Mouse (Mus musculus) spleen, postnatal 4 days (tissue): Measurements from ENCODE around the gene Mical2.

Experiments used
- DNase-seq, 2 experiments: peaks; one replicate each; pipeline ENCODE4 v3.0.0; 2022; ENCODE audit warnings: low spot score in 2 of 2

Mical2 gene

DNA sequence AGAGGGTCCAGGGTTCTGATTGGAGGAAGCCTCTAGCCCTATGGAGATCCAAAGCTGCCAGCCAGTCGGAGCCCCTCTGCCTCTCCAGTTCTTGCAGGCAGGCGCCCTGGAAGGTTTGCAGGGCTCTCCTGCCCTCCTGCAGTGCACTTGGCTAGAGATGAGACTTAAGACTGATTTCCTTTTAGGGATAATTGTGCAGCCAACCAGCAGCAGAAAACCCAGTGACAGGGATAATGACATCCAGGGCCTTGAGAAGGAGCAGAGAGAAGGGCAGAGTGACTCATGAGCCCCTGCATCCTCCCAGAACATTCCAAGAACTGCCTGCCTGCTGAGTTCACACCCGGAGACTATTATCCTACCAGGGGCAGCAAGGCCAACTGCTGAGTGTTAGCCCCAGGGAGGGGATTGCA, 228.2 kb downstream of the Mical2 start:
- no peak for DNase-seq

DNA sequence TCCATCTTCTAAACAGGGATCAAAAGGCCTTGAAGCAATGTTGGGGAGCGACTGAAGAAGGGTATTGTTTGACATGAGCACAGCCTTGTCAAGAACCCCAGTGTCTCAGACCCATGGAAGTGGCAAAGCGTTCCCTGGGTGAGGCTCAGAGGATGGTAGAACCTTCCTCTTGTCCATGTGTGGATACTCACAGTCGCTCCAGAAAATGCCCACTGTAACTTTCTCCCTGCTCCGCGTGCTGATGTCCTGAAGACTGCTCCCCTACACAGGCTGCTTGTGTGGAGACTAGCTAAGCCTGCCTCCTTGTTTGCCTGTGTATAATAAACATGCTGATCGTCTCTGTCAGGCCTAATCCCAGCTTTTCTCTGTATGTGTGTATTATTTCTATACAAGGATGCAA, 228.7 kb downstream of the Mical2 start:
- no peak for DNase-seq

DNA sequence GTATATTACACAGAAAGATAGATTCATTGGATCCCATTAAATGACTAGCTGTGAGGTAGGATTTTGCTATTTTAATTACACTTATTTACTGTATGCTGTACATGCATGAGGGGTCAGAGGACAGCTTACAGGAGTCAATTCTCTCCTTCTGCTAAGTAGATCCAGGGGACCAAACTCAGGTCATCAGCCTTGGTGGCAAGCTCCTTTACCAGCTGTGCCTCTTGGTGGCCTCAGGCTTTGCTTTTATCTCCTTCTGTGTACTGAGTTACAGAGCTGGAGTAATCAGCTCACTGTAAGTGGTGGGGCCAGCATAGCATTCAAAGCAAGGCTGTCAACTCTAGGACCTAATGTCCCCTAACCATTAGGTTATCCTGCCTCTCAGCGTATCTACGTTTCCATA, 229.3 kb downstream of the Mical2 start:
- no peak for DNase-seq

DNA sequence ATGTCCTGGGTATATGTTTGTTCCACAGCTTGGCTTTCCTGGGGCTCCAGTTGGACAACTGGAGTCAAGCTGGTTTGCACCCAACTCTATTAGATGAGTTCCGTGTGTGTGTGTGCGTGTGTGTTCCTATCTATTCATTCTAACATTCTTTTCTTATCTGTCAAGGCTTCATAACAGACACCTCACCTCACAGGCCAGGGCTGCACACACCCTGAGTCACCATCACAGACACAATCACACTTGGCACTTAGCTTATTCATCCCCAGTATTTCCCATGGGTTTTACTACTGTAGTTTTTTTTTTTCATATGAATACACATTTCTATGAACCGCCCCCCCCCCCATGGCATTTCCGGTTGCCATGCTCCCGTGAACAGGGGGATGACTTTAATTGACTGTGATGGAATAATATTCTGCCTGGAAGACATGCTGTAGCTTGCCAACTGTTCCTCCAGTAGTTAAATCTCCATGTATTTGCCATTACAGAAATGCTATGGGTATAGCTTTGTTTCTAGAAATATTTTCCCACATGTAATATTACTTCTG, 230.0 kb downstream of the Mical2 start:
- DNase-seq: no peak

DNA sequence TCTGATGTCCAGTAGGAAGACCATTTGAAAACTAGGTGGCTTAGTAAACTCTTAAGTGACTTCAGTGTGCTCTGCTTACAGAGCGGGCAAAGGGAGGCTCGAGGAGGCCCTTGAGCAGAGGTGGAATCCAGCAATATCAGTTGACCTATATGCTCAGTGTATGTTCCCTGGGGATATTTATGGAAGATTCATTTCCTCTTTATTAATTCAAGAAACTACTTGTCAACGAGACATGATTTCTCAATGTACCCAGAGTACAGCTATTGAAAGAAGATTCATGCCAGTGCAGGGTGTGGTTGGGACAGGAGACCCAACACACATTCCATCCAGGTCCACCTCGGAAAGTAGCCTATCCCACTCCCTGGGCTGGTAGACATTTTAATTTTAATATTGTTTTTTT, 231.7 kb downstream of the Mical2 start:
- no peak for DNase-seq

DNA sequence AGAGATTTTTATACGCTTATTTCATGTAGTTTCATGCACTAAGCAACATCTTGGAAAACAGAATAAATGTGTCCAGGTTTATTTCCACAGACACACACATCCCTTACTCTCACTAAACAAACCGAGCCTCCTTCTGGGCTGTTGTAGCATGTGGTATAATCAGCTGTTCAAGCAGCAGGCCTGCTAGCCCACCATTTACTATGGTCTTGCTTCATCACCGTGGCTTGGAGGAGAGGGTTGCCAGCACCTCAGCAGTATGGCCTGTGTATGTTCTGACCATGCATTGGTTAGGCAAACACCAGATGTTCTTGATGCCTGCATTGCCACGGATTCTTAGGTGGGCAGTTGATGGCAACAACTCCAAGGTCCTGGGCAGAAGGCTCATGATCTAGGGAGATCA, 232.3 kb downstream of the Mical2 start:
- no peak for DNase-seq

DNA sequence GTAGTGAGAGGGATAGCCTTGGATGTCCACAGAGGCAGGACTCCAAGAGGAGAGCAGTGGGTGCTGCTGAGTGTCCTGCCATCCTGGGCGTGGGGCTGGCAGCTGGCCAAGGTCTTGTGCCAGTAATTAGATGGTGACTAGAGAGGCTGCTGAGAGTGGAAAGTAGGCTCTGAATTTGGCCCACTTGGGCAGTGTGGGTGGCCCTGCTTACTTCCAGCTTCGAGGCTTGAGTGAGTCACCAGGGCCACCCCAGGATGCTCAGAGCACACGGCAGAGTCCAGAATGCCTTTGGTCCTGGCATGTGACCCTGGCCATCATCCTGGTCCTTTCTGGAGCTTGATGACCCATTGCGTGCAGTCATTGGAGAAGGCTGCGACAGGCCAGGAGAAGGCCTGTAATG, 232.8 kb downstream of the Mical2 start:
- DNase-seq: no peak
